Mouse (Mus musculus): Measurements from ENCODE around the gene Foxp1. TPM values are rescaled to one million over a fixed set of nuclear protein-coding genes. Genes with fewer than 3 reads are reported as not detected.

Gene Foxp1
- total RNA-seq, 4 experiments from 2014 or later: 90.9 to 101 (median 95.2) TPM

- peak; percentile 21 to 40 for DNase-seq (ENCODE audit: low spot score in 2 of 2)
These were observed 1.4 kb downstream of the Foxp1 start for GRCm38 (mm10) chr6:99521038-99521640.

DNA sequence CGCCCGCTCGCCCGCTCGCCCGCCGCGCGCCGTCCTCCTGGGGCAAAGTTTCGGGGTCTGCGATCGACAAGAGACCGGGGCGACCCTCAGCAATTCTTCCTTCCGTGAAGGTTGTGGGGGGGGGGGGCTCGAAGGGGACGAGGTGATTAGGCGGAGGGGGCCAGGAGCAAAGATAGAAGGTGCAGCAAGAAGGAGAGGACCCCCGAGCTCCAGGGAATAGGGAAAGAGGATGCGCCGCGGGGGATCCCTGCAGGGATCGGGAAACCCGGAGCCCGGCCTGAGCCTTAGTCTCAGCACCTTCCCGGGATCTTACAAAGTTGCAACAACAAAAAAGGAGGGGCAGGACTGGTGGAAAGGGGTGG, 1.9 kb downstream of the Foxp1 start:
- no peak for DNase-seq (ENCODE audit: low spot score in 2 of 2)

GRCm38 (mm10) chr6:99519806-99520675, 2.5 kb downstream of the Foxp1 start:
- no peak for DNase-seq (ENCODE audit: low spot score in 2 of 2)

GRCm38 (mm10) chr6:99519052-99519451, 3.5 kb downstream of the Foxp1 start:
- no peak for DNase-seq (ENCODE audit: low spot score in 2 of 2)

DNA sequence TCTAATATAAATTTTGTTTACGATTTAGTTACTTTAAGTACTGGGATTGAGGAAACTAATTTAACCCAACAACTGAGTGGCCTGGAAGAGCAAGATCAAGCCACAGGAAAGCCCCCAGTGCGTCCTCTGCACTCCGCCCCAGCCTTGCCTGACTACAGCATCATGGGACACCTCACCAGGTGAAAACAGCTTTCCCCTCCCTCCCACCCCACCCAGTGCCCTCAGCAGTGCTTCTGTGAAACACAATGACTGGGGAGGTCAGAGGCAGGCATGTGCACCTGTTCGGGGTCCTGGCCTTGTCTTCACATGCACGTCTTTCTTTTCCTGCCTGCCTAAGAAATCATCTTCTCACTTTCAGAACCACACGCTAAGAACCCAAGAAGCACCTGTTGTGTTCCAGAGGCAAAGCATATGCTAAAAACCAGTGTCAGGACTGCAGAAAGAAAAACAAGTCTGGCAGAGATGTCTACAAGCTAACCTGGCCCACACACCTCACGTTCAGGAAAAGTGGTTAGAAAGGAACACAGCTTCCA, 6.8 kb downstream of the Foxp1 start:
- no peak for DNase-seq (ENCODE audit: low spot score in 2 of 2)

DNA sequence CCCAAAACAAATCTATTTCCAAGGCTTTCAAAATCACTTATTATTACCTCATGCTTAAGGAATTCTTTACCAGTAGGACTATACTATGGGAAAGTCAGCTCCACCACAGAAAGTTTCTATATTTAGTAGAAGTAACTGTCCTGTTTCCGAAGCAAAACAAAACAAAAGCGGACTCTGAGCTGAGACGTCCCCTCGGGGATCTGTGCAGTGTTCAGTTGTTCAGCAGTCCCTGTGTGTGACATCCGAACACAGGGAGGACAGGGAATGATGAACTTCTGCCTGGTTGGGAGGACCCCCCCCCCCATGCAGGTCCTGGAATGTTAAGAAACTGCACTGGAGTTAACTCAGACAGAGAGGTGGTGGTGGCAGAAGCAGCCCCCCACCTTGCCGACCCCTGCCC, 10.7 kb downstream of the Foxp1 start:
- no peak for DNase-seq (ENCODE audit: low spot score in 2 of 2)

GRCm38 (mm10) chr6:99509189-99509592, 13.3 kb downstream of the Foxp1 start:
- DNase-seq (ENCODE audit: low spot score in 2 of 2): no peak

DNA sequence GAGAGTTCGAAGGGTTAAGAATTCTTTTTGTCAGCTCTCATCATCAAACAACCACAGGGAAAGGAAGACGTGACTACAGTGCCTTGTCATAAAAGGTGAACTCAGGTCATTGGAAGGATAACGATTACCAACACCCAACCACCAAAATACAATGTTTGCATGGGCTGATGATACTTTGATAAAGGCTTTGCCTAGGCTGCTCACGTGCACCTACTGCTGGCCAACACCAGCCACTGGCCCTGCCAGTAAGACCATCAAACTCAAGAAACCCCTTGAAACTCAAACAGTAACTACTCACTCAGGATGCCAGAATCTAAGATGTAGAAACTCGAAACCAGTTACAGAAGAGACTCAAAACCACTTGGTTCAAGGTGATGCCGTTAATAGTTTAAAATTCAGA, 15.7 kb downstream of the Foxp1 start:
- no peak for DNase-seq (ENCODE audit: low spot score in 2 of 2)

GRCm38 (mm10) chr6:99503741-99504140, 18.8 kb downstream of the Foxp1 start:
- no peak for DNase-seq (ENCODE audit: low spot score in 2 of 2)

GRCm38 (mm10) chr6:99502727-99503126, 19.8 kb downstream of the Foxp1 start:
- DNase-seq (ENCODE audit: low spot score in 2 of 2): no peak

DNA sequence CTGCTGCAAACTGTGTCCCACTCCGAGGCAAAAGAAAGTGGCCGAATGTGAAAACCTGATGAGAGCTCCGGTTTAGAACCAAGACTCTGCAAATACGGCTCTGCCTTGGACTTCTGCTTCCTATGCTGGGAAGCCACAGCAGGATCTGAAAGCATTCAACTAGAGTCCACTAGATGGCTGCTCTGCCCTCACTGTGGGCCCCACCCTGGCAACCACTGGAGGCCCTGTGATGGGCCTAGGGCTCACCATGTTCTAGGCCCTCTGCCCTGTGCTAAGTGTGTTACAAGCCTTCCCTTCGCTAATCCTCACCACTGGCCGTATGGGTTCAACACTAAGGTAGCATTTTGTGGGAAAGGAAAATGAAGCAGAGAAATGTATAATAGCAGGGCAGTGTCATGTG, 20.2 kb downstream of the Foxp1 start:
- DNase-seq (ENCODE audit: low spot score in 2 of 2): no peak

DNA sequence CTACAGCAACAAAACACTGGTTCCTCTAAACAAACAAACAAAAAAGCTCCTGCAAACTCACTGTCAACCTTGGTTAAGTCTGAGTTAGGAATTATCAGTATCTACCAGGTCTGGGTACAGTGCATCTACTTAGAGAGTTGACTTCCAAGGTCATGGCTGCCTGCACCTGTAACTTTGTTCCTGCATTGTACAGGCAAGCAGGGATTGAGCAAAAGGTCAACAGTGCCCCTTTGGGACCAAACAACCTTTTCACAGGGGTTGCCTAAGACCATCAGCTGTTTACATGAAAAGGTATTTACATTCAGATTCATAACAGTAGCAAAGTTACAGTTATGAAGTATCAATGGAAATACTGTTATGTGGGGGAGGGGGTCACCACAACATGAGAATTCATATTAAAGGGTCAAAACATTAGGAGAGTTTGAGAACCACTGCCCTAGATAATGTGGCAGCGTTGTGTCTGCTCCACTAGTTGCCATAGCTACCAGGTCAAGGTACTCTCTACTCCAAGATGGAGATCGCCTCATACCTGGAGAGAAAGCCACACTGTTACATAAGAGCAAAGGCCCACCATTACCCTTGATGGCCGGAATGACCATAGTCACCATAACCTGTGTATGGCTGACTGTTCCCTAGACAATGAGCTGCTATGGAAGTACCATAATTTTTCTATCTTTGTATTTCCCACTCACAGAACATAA, 21.8 kb downstream of the Foxp1 start:
- DNase-seq (ENCODE audit: low spot score in 2 of 2): no peak

GRCm38 (mm10) chr6:99498082-99498481, 24.4 kb downstream of the Foxp1 start:
- no peak for DNase-seq (ENCODE audit: low spot score in 2 of 2)

- DNase-seq (ENCODE audit: low spot score in 2 of 2): no peak
These were observed 26.4 kb downstream of the Foxp1 start for GRCm38 (mm10) chr6:99496114-99496513.

DNA sequence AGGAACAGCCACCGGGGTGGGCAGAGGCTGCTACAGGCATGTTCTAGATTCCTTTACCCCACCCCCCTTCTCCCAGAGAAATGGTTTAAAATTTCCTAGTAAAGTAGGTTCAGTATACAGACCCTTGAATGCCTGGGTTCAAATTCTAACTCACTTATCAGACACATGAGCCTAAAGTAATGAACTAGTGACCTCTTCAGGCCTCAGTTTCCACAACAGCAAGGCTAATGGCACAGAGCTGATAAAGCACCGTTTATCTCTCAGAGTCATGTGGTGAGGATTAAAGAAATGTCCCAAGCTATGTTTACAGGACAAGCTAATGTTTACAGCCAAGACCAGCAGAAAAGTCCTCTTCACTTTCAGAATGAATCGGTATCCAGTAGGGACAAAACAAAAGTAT, 29.6 kb downstream of the Foxp1 start:
- no peak for DNase-seq (ENCODE audit: low spot score in 2 of 2)

- no peak for DNase-seq (ENCODE audit: low spot score in 2 of 2)
These were observed 30.5 kb downstream of the Foxp1 start for GRCm38 (mm10) chr6:99491979-99492544.

DNA sequence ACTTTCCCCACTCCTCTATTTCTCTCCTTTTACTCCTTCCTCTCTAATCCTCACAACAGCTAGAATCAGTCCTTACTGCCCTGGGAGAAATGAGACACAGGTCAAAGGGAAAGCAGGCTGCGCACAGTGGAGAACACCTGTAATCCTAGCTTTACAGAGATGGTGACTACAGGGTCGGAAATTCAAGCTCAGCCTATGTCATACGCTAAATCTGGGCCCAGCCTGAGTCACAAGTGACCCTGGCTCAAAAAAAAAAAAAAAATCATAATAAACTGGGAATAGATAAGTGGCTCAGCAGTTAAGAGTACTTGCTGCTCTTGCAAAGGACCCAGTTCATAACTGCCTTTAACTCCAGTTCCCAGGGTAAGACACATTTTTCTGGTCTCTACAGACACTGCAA, 31.4 kb downstream of the Foxp1 start:
- DNase-seq (ENCODE audit: low spot score in 2 of 2): no peak

DNA sequence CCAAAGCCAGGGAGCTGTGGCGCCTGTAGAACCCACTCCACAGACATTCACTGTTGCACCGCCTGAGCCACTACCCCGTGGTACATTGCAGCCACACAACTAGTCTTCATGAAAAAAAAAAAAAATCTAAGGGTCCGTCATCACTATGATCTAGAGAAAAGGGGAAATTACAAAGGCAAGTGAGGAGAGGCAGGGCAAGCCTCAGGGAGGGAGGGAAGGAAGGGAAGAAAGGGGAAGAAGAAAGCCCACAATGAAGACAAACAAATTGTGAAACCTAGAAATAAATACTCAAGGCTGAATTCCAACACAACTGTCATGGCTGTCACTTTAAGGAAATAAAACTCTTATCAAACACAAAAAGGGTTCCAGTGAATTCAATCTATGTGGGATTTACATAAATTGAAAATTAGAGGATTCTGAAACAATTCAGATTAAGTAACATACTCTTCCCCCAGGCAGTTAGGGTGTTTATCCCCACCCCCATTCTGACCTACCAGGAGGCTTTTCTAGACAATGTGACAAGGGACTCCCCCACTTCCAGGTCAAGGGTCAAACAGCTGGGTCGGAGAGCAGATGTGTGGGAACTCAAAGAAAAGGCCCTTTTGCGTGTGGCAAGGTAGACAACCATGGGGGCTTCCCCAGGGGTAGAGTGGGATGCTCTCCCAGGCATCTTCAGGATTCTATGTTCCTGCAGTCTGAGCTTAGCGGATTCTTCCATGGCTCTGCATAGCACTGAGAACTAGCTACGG, 32.4 kb downstream of the Foxp1 start:
- no peak for DNase-seq (ENCODE audit: low spot score in 2 of 2)

- DNase-seq (ENCODE audit: low spot score in 2 of 2): no peak
These were observed 33.1 kb downstream of the Foxp1 start for GRCm38 (mm10) chr6:99489423-99489822.

DNA sequence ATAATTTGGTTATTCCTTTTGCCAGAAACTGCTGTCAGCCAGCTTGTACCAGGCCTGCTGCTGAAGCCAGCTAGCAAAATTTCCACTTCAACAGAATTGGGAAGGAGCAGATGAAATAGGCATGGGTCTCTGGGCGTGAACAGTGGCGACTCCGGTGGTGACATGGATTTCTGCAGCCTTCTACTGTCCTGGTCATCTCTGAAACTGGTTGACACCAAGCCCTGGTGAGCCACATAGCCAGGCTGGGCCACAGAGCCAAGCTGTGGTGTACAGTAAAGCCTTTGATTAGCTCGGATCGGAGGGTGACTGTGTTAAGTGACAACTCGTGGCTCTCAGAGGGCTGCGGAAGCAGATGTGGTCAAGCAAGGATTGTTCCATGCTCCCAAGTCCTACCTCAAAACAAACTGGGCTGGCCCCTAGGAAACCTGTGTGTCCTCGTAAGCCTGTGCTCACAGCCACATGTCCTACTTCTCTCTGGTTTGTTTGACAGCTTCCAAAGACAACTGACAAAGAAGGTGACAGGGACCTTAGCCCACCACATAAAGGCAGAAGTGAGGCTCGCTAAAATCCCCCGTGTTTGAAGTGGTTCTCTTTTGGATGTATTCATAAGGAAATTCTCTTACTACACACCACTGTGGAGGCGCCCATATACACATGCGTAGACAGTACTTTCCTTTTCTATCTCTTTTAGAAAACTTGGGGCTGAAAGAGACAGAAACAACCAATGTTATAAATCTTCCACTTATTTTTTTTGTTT, 36.5 kb downstream of the Foxp1 start:
- DNase-seq (ENCODE audit: low spot score in 2 of 2): no peak
